Mouse (Mus musculus) embryo, embryonic 9.5 days (tissue): ENCODE results near the gene Sfxn5.

Experiments
- DNase-seq: peaks from one replicate; pipeline ENCODE4 v3.0.0-alpha.2; 2017; ENCODE audit errors: extremely low spot score

Sfxn5 gene

DNA sequence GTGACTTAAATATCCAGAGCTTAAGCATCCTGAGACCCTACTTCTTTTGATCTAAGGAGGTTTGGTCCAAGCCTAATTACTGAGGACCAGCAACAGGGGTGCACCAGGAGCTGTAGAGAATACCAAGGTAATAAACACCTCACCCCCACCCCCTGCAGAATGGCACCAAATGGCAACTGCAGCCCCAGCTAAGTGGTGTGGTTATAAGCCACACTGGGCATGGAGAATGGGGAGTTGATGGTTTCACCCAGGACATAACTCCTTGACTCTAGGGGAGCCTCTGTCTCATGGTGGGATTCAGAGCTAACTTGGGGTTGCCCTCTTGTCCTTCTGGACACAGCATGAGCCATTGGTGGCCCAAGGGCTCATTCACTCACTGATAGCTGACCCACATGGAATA is 1.0 kb upstream of the Sfxn5 start:
- no peak for DNase-seq

DNA sequence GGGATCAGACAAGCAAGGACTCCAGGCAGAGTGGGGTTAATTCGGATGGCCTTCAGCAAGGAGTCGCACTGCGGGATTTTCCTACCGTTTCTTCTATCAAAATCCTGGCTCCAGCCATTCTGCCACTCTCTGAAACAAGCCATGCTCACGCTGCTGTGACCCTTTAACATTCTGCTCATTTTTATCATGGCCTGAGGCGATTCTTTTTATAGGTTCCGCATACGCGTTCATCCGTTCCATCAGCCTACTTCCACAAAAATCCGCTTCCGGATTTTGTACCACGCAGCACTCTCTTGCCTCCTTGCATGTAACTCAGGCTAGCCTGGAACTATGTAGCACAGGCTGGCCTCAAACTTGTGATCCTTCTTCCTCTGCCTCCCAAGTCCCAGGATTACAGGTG is 510 bp upstream of the Sfxn5 start:
- DNase-seq: no peak

DNA sequence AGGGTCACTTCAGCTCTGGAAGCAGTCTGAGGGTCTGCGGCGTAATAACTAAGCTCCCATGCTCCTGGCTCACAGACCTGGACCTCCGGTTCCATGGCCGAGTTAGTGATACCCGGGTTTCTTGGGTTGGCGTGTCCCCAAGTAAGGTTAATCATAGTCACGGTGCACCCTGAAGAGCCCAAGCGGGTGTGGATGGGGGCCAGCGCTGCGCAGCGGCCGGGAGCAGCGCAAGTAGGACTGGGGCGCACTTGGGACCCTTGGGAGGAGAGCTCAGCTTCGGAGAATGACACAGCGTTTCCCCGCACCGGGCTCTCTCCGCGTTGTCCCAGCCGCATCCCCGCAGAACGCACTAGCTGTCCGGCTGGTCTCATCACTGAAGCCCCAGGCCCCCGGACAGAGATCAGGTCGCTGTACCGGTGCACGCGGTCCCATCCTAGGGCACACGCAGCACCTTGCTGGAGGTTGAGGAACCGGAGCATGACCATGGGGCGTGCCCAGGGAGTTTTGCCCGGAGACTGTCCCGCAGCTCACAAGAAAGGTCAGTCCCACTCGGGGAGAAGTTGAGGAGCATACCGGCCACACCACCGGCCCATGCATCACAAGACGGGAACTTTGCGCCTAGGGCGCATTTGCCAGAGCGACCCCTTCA is 747 bp downstream of the Sfxn5 start:
- DNase-seq: no peak

DNA sequence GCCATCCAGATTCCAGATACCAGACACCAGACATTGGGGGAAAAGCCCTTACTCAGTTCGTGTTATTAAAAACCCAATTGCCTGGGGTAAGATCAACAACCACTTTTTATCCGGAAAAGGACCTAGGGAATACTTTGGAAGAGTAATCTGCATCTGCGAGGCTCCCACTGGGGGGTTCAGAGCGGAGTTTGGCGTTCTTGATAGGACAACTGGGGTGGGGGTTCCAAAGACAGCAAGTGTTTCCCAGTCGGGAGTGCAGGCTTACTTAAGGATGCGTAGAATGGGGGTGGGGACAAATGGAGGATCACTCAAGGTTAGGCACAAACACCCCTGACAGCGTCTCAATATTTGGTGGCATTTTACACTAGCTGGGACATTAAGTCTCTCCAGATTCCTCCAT is 1.5 kb downstream of the Sfxn5 start:
- DNase-seq: no peak

DNA sequence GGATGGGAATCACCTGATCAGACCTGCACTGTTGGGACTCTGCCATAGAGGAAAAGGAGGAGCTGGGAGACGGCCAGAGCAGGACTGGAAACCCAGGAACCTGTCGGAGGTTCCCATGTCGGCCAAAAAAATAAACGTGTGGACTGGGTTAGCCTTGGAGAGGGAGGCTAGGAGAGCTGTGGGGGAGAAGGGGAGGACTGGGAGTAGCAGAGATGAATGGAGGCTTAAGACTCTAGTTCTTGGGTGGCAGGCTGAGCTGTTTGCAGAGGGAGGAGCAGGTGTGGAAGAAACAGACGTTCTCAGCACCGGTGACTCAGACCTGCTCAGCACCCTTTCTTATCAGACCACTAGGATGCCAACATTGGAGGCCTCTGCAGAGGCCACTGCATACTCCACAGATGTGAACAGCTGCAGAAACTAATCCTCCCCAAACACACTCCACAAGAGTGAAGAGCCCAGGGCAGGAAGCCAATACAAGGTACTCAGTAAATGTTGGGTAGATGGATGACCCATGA is 1.9 kb downstream of the Sfxn5 start:
- no peak for DNase-seq

DNA sequence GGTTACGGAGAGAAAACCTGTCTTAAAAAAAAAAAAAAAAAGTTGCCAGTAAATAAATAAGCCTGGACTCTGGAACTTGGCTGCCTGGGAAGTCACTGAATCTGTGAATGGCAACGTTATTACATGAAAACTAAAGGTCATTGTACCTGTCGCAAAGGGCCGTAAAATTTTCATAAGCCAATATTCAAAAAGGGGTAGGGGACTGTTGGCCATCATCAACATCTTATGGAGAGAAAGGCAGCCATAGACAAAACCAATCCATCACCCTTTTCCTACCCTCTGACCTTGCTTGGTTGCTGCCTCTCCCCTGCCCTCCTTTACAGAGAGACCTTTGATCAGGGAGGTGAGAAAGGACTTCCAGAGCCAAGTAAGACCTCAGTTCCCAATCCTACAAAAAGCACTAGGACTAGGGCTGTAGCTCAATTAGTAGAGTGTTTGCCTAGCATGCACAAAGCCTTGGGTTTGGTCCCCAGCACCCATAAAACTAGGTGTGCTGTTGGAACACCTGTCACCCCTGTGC is 3.5 kb downstream of the Sfxn5 start:
- no peak for DNase-seq

DNA sequence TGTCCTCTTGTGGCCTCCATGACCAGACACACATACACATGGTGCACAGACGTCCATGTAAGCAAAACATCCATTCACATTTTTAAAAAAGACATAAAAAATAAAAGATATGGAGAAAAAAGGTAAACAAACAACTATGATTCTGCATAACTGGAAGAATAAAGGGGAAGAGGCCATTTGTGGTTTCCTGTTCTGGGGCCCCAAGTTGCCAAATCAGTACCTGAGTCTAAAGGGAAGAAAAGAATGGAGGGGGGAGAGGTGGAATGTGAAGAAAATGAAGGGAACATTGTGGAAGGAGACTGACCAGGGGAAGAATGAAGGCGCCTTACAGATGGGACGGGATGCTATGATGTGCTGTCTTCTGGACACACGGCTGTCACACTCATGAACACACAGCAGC is 6.7 kb downstream of the Sfxn5 start:
- no peak for DNase-seq

DNA sequence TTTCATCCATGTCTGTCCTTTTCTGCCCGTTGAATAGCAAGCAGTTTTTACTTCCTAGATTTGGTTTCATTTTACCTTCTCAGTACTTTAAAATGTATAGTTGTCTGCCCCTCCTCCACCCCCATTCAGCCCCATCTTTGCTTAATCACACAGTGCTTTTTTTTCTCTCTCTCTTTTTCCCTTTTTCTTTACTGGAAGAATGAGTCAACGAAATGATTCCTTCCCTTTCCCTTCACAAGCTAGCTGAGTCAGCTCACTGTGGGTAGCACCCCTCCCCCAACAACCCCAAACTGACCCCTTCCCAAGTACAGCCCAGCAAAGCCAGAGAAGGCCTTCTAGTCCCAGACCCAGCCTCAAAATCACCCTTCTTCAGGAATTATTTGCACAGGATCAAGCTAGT is 8.1 kb downstream of the Sfxn5 start:
- no peak for DNase-seq

DNA sequence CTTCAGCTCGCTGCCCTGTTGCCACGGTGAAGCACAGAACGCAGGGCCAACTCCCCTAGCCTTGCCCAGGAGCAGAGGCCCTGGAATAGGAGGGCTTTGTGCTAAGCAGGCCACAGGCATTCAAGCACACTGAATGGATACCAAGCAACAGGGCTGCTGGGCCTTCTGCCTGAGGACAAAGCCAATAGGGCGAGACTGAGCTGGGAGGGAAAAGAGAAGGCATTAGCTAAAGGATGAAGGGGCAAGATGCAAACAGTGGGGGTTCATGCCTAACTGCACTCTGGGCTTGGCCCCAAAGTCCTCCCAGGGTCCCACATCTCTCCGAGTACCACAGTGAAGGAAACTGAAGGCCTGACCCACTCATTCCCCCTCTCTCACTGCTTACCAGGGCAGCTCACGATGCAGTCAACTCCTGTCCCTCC is 12.8 kb downstream of the Sfxn5 start:
- no peak for DNase-seq

DNA sequence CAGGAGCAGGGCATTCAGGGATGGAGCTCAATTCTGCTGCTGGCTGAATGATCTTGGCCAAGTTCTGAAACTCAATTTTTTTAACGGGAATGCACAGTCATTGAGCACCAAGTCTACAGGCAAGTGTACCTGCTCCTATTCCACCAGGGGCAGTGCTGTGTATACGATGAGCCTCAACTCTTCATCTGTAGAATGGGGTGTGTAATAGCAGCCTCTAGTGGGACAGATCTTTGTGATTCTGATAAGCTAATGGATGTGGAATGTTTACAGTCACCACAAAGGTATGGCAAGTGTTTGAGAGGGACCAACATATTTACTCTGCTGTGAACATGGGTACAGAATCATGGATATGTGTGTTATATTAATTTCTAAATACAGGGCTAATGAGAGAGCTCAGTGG is 17.0 kb downstream of the Sfxn5 start:
- no peak for DNase-seq

DNA sequence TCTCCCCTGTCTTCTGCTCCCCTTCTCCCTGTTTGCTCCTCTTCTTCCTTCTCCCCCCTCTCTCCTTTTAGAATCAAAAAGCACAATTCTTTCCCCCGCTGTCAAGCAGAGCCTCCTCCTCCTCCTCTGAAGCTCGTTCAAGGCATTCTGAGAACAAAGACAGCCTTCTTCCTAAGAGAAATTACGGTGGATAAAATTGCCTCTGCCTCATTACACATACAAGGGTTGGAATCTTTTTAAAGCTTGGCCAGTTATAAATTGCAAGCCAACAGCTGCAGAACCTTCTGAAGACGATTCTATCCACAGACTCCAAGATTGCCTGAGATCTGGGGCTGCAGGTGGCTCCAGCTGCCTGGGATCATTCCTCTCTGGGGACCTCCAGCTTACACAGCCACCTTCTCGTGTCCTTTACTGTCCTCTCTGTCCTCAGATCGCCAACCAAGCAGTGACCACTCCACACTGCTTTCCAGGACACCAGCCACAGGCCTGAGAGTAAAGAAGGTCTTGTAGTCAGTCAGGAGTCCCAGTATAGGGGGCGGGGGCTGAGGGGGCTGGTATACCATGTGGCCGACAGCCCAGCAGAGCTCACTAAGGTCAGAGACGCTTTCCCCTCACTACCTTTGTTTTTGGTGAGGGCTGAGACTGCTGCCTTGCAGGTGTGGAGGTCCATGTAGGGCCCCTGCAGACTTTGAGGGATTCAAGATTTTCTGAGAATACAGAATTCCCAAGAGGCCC is 19.0 kb downstream of the Sfxn5 start:
- no peak for DNase-seq

DNA sequence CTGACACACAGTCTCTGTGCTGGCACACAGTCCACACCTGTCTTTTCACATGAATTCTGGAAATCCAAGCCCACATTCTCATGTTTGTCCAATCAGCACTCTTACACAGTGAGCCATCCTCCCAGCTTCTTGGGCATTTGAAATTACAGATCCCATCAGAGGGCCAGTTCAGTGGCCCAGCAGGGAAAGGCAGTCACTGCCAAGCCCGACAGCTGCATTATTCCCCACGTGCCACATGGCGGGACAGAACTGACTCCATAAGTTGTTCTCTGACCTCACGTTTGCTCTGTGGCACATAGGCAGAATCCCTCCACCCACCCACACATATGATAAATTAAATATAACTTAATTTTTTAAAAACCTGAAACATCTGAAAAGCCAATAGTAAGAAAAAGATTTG is 25.3 kb downstream of the Sfxn5 start:
- no peak for DNase-seq

DNA sequence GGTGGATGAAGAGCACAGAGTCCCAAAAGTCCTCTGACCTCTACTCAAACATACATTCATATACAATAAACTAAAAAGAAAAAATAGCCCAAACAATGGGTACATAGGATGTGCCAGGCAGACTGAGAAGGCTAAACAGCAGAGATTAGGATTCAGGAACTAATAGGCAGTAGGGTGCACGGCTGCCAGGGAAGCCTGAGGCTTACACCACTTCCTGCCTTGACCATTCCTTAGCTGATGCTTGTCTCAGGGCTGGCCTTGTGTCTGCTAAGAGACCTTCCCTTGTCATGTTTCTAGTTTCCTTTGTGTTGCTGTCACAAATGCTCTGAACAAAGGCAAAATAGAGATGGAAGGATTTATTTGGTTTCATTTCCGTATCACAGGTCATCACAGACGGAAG is 26.8 kb downstream of the Sfxn5 start:
- DNase-seq: no peak

DNA sequence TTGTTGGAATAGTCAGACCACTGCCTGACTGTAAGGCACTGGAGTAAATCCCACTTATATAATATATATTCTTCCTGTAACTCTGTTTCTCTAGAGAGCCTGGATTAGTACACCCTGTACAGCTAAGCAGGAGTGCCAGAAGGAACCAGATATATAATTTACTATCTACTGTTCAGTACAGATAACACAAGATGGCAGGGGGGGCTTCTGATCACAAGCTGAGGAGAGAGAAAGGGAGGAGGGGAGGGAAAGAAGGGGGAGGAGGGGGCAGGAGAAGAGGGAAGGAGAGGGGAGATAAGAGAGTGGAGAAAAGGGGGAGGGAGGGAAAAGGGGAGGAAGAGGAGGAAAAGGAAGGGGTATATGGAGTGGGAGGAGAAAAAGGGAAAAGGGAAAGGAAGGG is 27.4 kb downstream of the Sfxn5 start:
- no peak for DNase-seq

DNA sequence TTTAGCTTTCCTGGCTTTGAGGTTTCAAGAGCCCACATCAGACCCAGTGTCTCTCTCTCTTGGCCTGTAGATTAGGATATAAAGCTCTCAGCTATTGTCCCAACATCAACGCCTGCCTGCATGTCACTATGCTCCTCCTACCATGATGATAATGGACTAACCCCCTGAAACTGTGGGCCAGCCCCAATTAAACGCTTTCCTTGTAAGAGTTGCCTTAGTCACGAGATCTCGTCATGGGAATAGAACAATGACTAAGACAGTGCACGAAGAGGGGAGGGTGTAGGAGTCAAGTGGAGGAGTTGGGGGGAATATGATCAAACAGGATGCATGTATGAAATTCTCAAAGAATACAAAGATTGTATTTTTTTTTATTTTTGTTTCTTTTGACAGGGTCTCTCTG is 28.3 kb downstream of the Sfxn5 start:
- DNase-seq: no peak

DNA sequence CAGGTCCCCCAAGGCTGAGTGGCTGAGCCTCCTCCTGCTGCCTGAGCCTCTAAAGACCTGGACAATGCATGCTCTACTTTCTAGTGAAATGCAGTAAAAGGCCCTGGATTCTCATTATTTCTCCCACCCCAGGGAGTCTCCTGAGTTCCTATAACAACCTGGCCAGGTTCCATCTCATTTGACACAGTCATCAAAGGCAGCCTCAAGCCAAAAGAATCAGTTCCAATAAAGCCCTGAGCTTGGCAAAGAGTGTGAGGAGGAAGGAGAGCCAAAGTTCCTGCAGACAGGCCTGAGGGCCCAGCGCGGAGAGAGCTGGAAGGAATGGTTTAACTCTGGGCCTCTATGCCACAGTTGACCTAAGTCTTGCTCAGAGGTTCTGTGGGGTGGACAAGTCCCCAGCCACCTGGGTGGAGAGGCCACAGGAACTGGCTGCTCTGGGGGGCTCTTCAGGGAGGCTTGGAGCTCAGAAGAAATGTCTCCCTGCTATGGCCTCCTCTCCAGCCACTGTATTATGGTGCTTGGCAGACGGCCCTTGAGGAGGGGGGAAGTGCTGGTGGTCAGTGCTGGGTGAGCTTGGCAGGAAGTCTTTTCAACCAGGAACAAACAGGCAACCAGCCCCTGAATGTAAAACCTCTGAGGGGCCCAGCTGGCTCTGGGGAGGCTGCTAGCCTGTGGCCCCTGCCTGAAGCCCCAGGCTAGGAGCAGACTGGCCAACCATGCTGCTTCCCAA is 30.7 kb downstream of the Sfxn5 start:
- DNase-seq: no peak

DNA sequence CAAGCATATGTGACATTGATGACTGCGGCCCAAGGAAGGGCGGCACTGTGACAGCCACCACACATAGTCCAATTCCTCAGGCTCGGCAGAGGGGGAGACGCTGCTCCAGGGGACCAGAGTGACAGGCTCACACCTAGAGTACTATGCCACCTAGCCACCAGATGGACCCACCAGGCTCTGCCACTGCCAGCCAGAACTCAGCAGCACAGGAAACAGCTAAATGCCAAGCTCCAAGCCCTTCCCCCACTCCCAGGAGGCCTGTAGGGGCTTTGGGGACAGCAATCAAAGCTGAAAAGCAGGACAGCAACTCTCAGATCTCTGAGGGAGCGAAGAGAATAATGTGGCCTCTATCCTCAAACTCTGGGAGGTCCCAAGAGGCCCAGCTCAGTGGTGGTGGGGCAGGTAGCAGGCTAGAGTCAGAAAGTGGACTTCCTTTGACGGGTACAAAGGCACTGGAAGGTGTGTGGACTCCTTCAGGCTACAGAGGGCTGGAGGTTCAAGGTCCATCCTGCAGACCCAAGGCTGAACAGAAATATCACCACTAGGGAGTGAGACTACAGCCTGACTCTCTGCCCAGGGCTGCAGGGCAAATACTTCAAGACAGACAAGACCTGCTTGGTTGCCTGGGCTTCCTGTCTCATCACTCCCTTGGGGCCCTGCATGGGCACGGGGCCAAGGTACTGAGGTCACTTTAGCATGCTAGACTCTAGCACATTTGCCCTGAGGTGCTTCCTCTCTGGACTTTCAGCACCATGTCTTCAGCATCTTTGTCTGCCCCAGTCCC is 37.6 kb downstream of the Sfxn5 start:
- no peak for DNase-seq

DNA sequence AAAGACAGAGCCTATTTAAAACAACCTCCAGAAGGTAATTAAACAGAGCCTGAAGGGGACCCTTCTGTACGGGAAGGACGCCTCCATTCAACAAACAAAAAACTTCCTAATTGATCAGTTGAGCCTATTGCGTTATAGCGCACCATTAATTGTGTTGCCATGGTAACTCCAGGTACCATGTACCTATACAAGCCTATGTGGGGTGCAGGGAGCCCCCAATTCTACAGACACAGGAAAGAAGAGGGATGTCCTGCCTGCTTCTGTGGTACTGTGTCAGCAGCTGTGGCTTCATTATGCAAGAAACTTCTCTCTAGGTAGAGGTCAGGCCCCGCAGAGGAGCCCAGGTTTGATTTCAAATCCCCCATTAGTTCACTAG is 39.2 kb downstream of the Sfxn5 start:
- DNase-seq: no peak

DNA sequence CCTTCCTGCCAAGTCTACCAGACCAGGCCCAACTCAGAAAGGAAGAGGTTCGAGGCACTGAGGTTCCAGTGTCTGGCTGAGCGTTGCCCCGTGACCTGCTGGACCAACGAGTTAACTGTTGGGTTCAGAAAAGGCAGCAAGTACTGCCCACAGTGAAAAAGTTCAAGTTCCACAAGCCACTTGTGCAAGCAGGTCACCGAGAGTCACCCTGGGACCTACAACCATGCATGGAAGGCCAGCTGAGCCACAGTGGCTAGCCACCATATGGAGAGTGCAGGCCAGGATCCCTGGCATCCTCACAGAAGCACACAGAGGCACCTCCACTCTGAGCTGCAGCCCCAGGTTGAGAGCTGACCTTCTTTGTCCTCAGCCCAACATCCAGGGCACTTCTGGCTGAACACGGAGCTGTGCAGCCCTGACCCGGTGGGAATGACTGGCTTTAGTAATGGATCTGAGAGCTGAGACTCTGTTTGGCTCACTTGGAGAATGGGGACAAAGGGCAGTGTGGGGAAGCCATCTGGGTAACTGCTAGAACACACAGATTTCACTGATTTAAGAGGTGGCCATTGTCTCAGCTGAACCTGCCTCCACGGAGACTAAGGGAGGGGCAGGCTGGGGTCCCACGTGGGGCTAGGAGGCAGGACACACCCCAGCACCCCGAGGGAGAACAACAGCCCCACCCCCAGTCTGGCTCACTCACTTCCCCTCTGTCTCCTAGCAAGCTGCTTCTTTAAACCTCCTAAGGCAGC is 39.8 kb downstream of the Sfxn5 start:
- DNase-seq: peak; percentile 9

DNA sequence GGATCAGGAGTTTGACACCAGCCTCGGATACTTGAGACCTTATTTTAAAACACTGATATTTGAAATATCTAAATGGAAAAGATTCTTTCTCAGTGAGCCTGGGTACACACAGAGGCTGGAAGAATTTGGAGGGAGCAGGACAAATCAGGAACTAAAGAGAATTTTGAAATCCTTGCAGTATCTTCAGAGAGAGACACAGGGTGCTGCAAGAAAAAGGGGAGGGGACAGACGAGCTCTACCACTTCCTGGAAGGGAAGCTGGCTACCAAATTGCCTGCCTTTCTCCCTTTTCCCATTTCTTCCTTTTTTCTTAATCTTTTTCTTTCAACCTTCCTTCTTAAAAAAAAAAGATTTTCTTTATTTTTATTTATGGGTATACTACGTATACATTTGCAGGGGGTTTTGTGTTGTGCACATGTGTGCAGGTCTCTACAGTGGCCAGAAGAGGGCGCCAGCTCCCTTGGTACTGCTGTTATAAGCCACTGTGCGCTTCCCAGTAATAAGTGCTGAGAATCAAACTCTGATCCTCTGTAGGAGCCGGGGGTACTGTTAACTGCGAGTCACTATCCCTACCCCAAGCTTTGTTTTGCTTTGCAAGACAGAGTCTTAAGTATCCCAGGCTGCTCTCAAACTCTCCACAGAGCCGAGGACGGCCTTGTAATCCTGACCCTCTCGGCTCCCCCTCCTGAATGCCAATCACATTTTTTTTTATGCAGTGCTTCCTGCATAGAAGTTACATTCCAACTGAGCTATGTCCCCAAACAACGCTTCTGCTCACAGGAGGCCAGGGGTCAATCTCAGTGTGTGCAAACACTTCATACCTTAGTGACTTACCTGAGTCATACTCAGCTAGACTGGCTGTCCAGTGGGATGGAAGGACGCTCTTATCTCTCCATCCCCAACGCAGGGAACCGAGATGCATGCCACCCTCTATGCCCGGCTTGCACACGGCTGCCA is 42.1 kb downstream of the Sfxn5 start:
- DNase-seq: no peak
